8 mouse cellular contexts compared by ENCODE assay signal in the genomic region with DNA sequence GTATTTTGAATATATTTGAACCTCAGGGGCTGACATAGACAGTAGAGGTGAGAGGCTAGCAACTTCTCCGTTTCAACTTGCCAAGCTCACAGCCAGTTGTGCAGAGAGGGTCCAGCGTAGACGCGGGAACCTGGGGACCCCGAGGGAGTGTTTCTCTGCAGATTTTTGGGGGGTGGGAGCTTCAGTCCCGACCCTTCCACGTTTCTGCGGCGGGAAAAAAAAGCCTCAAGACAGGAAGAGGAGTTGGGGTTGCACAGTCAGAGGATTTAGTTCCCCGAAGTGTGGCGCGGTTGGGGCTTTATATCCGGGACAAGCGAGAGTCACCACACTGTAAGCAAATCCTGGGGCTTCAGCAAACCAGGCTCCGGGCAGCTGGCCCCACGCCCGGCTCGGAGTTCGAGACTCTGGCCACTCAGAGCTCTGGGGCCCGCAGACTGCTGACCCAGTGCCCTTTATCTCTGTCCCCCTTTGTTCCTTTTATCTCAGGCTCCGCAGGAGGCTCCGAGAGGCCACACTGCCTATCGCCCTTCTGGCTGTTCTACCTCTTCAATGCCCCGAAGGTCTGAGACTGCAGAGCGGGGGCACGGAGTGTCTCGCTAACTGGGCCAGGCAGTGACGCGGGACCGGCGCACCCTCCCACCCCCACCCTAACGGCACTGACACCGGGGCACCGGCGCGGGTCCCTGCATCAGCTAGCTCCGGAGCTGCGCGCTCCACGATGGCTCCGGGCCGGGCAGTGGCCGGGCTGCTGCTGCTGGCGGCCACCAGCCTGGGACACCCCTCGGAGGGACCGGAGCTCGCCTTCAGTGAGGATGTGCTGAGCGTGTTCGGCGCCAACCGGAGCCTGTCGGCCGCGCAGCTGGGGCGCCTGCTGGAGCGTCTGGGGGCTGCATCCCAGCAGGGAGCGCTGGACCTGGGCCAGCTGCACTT. TPM values are rescaled to one million over a fixed set of nuclear protein-coding genes. Genes with fewer than 3 reads are reported as not detected.
A peak's percentile ranks its signal among the peaks of the same experiment; 100 is the strongest.
DNase-seq lines count a peak whose midpoint lies in the region; ATAC-seq lines count a peak whose summit lies in the region.

No protein-coding gene starts in this region.

- under 1% methylated on average over 57 of the region's 57 CpGs for WGBS in hindbrain, embryonic 12.5 days

- no peaks in the 10 kb centered on the region for H3K9me3 ChIP-seq in hindbrain, embryonic 12.5 days (replicated peaks)

- H3K27ac ChIP-seq in hindbrain, embryonic 12.5 days = peak overlapping the region; percentile 62; the same call in 1 of the 2 replicates

- peak; percentile 63 for DNase-seq in R1 (ENCODE audit: low read depth, low spot score)
- peak; percentile 18 for DNase-seq in cerebellum, adult 9-11 months
- DNase-seq in frontal cortex, postnatal 10 days (ENCODE audit: low spot score in 2 of 2) = peak; percentile 17 to 21
- DNase-seq in left cerebral cortex, adult 11 months (ENCODE audit: low spot score) = peak; percentile 16
- DNase-seq in lung, postnatal 36 days = peak; percentile 55
- DNase-seq in retina, postnatal 7 days (ENCODE audit: low read depth, low spot score) = peak; percentile 4
- peak; percentile 56 for DNase-seq in urinary bladder, postnatal 14 days (ENCODE audit: low spot score)

- peak overlapping the region; percentile 97 for H3K4me2 ChIP-seq in hindbrain, embryonic 12.5 days (replicated peaks)

- peak overlapping the region; percentile 74 for H3K9ac ChIP-seq in hindbrain, embryonic 12.5 days

- H3K27me3 ChIP-seq in hindbrain, embryonic 12.5 days = no peaks in the 10 kb centered on the region

- H3K4me1 ChIP-seq in hindbrain, embryonic 12.5 days = peaks cover 14% of the 10 kb centered on the region

- peak overlapping the region; percentile 60 for H3K4me3 ChIP-seq in hindbrain, embryonic 12.5 days

- ATAC-seq in hindbrain, embryonic 12.5 days (ENCODE audit: low FRiP score) = peak; percentile 82

- H3K36me3 ChIP-seq in hindbrain, embryonic 12.5 days = no peaks in the 10 kb centered on the region

RNA-seq across cellular contexts. Expression of a gene that starts 0.9 kb away (rescaled TPM):
- 16.3 and 16.9 TPM in 2 replicates for polyA plus RNA-seq in hindbrain, embryonic 12.5 days (2016; fragmentation: Nextera tagmentation; extraction: Ambion mirVana)

Comparison
In these comparisons a context has a peak if more than half of its experiments do, and no peak if none do; other contexts are left out.
1. Peak in every context shown above with its lines: DNase-seq, ATAC-seq, H3K4me3 ChIP-seq and H3K27ac ChIP-seq.
2. DNase-seq: peak in every context shown above with its lines; median percentile 63 in R1; 56 in urinary bladder, postnatal 14 days; 55 in lung, postnatal 36 days; 19 in frontal cortex, postnatal 10 days; 18 in cerebellum, adult 9-11 months; 16 in left cerebral cortex, adult 11 months; 4 in retina, postnatal 7 days.